Mouse (Mus musculus) neutrophil, adult 5-6 weeks (primary cell): ENCODE results near the gene Rpl11. TPM values are rescaled to one million over a fixed set of nuclear protein-coding genes. Genes with fewer than 3 reads are reported as not detected.
"Not testable (repeated sequence)": the region's sequence is repeated elsewhere in the genome, so short reads cannot be mapped to it uniquely, and the experiment has no call there.

Source experiments
- ATAC-seq: fragments of 151-379, 151-347 bp; 2 replicates; pipeline ENCODE4 v1.8.0; 2017; ENCODE audit warnings: mild to moderate bottlenecking, moderate TSS enrichment; ENCODE audit not compliant: insufficient number of reproducible peaks, poor library complexity, low FRiP score, severe bottlenecking; ENCODE audit errors: extremely low read depth
- total RNA-seq: library from RNA; stranded (forward); fragments of 200-1000 nt; gene quantifications from 2 replicates; pipeline ENCODE4 v1.2.3, GENCODE M21; 2017

The Rpl11 gene
- 333 and 414 TPM in 2 replicates for total RNA-seq

- ATAC-seq: peak; percentile 100
Measured at GRCm38 (mm10) chr4:136053247-136053596, at the start of gene Rpl11. Gene Rpl11 (minus strand): TSS chr4:136053428.

- not testable (repeated sequence) for ATAC-seq
Measured at GRCm38 (mm10) chr4:136101753-136102152, 48.5 kb upstream of the Rpl11 start.

GRCm38 (mm10) chr4:136100396-136101070, 47.3 kb upstream of the Rpl11 start:
- ATAC-seq: no peak

- ATAC-seq: no peak
Measured at GRCm38 (mm10) chr4:136098446-136098845, 45.2 kb upstream of the Rpl11 start.

- ATAC-seq: no peak
Measured at GRCm38 (mm10) chr4:136096446-136097113, 43.4 kb upstream of the Rpl11 start.

- no peak for ATAC-seq
Measured at GRCm38 (mm10) chr4:136095490-136096105, 42.4 kb upstream of the Rpl11 start.

GRCm38 (mm10) chr4:136094519-136095219, 41.4 kb upstream of the Rpl11 start:
- no peak for ATAC-seq

GRCm38 (mm10) chr4:136092498-136092897, 39.3 kb upstream of the Rpl11 start:
- ATAC-seq: no peak

- no peak for ATAC-seq
Measured at GRCm38 (mm10) chr4:136091346-136091745, 38.1 kb upstream of the Rpl11 start.

GRCm38 (mm10) chr4:136089748-136090583, 36.7 kb upstream of the Rpl11 start:
- peak; percentile 60 for ATAC-seq

- ATAC-seq: peak; percentile 13
Measured at GRCm38 (mm10) chr4:136088971-136089747, 35.9 kb upstream of the Rpl11 start.

- no peak for ATAC-seq
Measured at GRCm38 (mm10) chr4:136088364-136088763, 35.1 kb upstream of the Rpl11 start.

GRCm38 (mm10) chr4:136087261-136087660, 34.0 kb upstream of the Rpl11 start:
- ATAC-seq: no peak

- ATAC-seq: no peak
Measured at GRCm38 (mm10) chr4:136084840-136085239, 31.6 kb upstream of the Rpl11 start.

GRCm38 (mm10) chr4:136083269-136084105, 30.3 kb upstream of the Rpl11 start:
- no peak for ATAC-seq

- peak; percentile 76 for ATAC-seq
Measured at GRCm38 (mm10) chr4:136081729-136082128, 28.5 kb upstream of the Rpl11 start.

- no peak for ATAC-seq
Measured at GRCm38 (mm10) chr4:136078649-136079048, 25.4 kb upstream of the Rpl11 start.
